Mouse (Mus musculus) thymus, postnatal 4 days (tissue): ENCODE data around the gene Cngb1.
A peak's percentile ranks its signal among the peaks of the same experiment; 100 is the strongest.
"Not testable (repeated sequence)": the region's sequence is repeated elsewhere in the genome, so short reads cannot be mapped to it uniquely, and the experiment has no call there.

ENCODE experiments used
- DNase-seq: peaks from one replicate; pipeline ENCODE4 v3.0.0; 2021

Cngb1 gene

GRCm38 (mm10) chr8:95242826-95243571 lies 63.4 kb downstream of the Cngb1 start:
- no peak for DNase-seq

- no peak for DNase-seq
Measured at GRCm38 (mm10) chr8:95242099-95242825, 64.1 kb downstream of the Cngb1 start.

GRCm38 (mm10) chr8:95235683-95236082 lies 70.7 kb downstream of the Cngb1 start:
- DNase-seq, result peak; percentile 87

GRCm38 (mm10) chr8:95230086-95230485 lies 76.3 kb downstream of the Cngb1 start:
- not testable (repeated sequence) for DNase-seq

DNA sequence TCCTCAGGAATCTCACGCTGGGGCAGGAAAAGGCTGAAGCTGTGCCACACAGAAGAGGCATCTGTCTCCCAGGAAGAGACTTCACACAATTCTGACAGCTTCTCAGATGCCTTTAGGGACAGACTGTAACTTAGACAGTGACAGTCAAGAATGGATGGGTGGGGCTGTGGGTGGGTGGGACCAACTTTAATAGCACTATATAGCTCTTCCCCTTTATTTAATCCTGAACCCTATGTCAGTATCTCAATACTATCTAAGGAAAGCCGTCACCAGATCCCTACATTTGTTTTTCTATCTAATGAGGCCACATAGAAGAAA lies 79.3 kb downstream of the Cngb1 start:
- DNase-seq, result no peak

- DNase-seq, result no peak
Measured at GRCm38 (mm10) chr8:95226251-95227150, 79.9 kb downstream of the Cngb1 start.

- no peak for DNase-seq
Measured at GRCm38 (mm10) chr8:95223969-95224368, 82.4 kb downstream of the Cngb1 start.

- no peak for DNase-seq
Measured at GRCm38 (mm10) chr8:95221045-95221444, 85.3 kb downstream of the Cngb1 start.

GRCm38 (mm10) chr8:95220571-95220998 lies 85.8 kb downstream of the Cngb1 start:
- DNase-seq, result no peak

- DNase-seq, result peak; percentile 35
Measured at GRCm38 (mm10) chr8:95219623-95220022, 86.8 kb downstream of the Cngb1 start.

- no peak for DNase-seq
Measured at GRCm38 (mm10) chr8:95215709-95216360, 90.5 kb downstream of the Cngb1 start.

GRCm38 (mm10) chr8:95209924-95210323 lies 96.5 kb downstream of the Cngb1 start:
- no peak for DNase-seq

GRCm38 (mm10) chr8:95205946-95206345 lies 100.4 kb downstream of the Cngb1 start:
- no peak for DNase-seq

DNA sequence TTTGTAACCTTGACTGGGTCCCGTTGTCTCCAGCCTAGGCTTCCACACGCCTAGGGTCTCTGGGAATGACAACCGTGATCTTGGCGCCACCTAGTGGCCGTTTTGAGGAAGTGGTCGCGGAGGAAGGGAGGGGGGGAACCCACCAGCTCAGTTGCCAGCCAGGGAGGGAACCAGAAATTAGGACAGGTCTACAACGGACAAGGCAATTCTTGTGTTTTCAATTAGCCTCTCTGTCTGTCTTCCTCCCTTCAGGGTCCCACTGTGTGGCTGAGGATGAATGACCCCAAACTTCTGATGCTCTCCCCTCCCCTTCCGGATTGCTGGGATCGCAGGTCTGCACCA lies 102.4 kb downstream of the Cngb1 start:
- DNase-seq, result peak; percentile 81

DNA sequence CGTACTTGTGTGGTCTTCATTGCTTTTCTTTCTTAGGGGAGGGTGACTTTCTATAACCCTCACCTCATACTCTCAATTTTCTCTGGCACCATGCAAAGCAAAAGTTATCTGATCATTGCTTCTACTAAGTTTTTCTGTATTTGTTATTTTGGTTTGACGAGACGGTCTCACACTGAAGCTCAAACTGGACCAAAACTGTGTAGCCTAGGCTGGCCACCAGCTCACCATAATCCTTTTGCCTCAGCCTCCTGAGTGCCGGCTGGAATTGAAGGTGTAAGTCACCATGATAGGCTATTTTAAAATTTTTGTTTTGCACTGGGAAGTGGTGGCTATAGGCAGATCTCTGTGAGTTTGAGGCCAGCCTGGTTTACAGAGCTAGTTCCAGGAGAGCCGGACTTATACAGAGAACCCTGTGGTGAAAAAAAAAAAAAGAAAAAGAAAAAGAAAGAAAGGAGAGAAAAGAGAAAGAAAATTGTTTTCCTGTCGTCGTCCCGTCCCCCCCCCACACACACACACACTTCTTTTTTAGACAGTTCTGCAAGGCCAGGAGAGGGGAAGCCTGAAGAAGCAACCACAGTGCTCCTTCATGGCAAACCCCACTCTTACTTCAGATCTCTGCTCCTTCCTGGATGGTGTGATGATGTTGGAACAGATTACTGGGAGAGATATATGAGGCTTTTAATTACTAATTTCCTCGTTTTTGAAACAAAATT lies 102.9 kb downstream of the Cngb1 start:
- no peak for DNase-seq

DNA sequence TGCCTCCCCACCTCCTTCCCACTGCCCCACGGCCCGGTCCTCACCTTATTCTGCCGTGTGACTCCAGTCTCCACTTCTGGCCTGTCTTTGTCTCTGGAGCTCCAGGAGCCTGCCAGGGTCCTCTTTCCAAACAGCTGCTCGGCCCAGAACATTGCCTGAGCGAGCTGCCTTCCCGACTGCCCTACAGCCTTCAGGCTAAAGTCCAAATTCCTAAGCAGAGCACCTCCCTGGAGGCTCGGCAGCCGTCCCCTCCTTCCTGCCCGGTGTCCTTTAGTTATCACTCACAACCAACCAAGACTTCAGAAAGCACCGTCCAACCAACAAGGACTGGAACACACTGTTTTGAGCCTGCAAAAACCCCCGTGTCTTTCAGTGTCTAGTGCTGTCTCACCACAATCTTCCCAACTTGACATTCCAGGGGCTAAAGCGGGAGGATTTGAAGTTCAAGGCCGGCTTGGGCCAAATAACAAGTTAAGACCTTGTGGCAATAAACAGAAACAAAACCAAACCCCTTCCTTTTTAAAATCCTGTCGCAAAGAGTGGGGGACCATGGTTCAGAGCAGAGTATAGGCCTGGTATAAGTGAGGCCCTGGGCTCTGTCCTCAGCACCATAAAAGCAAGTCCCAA lies 103.6 kb downstream of the Cngb1 start, which contains the start of gene Kifc3:
Gene Kifc3 (minus strand): TSS at position 164 of the 627 bp plus-strand sequence.
- DNase-seq, result no peak

DNA sequence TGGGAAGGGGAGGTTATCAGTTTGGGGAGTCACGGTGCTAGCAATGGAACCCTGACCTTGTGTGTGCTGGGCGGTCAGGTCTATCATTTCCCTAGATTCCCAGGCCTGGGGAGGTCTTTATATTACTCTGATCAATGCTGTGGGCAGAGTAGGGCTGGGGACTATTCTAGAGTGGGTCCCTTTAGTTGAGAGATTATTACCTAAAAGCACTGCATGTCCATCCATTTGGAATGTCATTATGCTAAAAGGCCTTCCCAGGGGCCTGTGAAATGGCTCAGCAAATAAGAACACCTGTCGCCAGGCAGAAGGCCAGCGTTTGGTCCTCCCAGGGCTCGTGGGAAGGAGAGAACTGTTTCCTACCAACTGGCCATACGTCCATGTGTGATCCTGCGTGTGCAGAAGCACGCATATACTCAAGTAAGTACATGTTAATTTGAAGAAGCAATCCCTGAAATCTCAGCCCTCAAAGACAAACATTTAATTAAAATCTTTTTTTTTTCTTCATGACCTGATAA lies 104.3 kb downstream of the Cngb1 start:
- no peak for DNase-seq

GRCm38 (mm10) chr8:95201491-95201890 lies 104.9 kb downstream of the Cngb1 start:
- DNase-seq, result no peak

DNA sequence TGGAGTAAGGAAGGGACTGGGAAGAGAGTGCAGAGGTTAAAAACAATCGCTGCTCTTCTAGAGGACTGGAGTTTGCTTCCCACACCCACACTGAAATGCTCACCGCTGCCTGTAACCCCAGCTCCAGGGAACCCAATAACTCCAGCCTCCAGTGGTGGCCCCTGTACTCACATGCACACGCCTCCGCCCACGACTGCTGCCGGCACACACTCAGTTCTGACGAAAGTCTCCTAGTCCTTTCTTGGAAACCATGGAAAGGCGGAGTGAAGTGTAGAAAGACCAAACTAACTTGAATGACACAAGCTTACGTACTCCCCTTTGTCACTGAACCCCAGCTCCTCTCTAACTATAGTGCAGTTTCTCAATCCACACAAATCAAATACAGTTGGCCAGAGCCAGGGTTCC lies 106.4 kb downstream of the Cngb1 start:
- no peak for DNase-seq

DNA sequence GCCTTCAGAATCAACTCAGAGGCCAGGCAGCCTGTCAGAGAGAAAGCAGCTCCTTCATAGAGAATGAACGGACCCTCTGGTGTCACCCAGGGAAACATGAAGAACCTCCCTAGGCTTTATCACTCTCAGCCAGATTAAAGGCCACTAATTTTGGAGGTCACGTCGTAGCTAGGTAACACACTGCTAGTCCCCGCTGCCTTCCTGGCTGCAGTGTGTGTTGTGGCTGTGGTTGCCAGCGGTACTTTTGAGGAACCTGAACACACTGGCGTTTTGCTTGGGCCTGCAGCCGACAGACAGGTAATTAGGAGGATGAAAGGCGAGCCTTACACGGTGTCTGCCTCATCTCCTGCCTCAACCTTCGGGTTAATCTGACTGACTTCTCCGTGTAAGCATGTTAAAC lies 110.7 kb downstream of the Cngb1 start:
- no peak for DNase-seq

GRCm38 (mm10) chr8:95191497-95192175 lies 114.7 kb downstream of the Cngb1 start:
- no peak for DNase-seq
